Mouse (Mus musculus): ENCODE measurements around the gene Hmcn2. TPM values are rescaled to one million over a fixed set of nuclear protein-coding genes. Genes with fewer than 3 reads are reported as not detected.

Gene Hmcn2
- total and polyA plus RNA-seq, 3 experiments: 7.2 to 24.3 (median 8.3) TPM

GRCm38 (mm10) chr2:31437480-31438245, 123.4 kb downstream of the Hmcn2 start:
- DNase-seq: no peak
- no peaks in the 10 kb centered on the region for H3K4me1 ChIP-seq (ENCODE audit: control insufficient read depth, insufficient read depth, low read length)
- intact Hi-C loops (cut with DNase I): no loop called here
- WGBS: 69% methylated on average over 14 of the region's 14 CpGs
- no peak for TF ChIP-seq CTCF (IDR thresholded peaks at IDR 0.05)
- no peak for TF ChIP-seq EP300 (IDR thresholded peaks at IDR 0.05; ENCODE audit: insufficient read depth, low read depth, low read length)
- no peak for TF ChIP-seq POLR2A (IDR thresholded peaks at IDR 0.05; ENCODE audit: insufficient read depth, low read depth, low read length)
- no peaks in the 10 kb centered on the region for H3K79me2 ChIP-seq (replicated peaks; ENCODE audit: control insufficient read depth, insufficient read depth, low read length)
- no peaks in the 10 kb centered on the region for H3K27me3 ChIP-seq (ENCODE audit: control insufficient read depth, insufficient read depth, low read length)
- no peak overlapping the region for H3K27ac ChIP-seq
- H3K4me3 ChIP-seq: no peak overlapping the region
- no peaks in the 10 kb centered on the region for H3K36me3 ChIP-seq (ENCODE audit: control insufficient read depth, insufficient read depth, low read length)
- no peak overlapping the region for H3K9ac ChIP-seq (ENCODE audit: low read depth, low read length)

- Histone ChIP-seq H3K36me3 (ENCODE audit: control insufficient read depth, insufficient read depth, low read length) (no peaks in the 10 kb centered on the region), H3K9ac (ENCODE audit: low read depth, low read length) (no peak overlapping the region), H3K4me3 (no peak overlapping the region), H3K4me1 (ENCODE audit: control insufficient read depth, insufficient read depth, low read length) (no peaks in the 10 kb centered on the region), H3K27me3 (ENCODE audit: control insufficient read depth, insufficient read depth, low read length) (no peaks in the 10 kb centered on the region), H3K27ac (no peak overlapping the region), H3K79me2 (replicated peaks; ENCODE audit: control insufficient read depth, insufficient read depth, low read length) (no peaks in the 10 kb centered on the region)
- TF ChIP-seq CTCF (IDR thresholded peaks at IDR 0.05) (no peak), EP300 (IDR thresholded peaks at IDR 0.05; ENCODE audit: insufficient read depth, low read depth, low read length) (no peak), POLR2A (IDR thresholded peaks at IDR 0.05; ENCODE audit: insufficient read depth, low read depth, low read length) (no peak)
- DNase-seq: no peak
- WGBS: 90% methylated on average over 6 of the region's 6 CpGs
- intact Hi-C loops (cut with DNase I): no loop called here
These were observed 125.4 kb downstream of the Hmcn2 start for GRCm38 (mm10) chr2:31439576-31439975.

GRCm38 (mm10) chr2:31442480-31443160, 128.4 kb downstream of the Hmcn2 start:
- 54% methylated on average over 11 of the region's 11 CpGs for WGBS
- H3K27ac ChIP-seq: no peak overlapping the region; the same call in 1 of the 2 replicates
- no peak overlapping the region for H3K9ac ChIP-seq (ENCODE audit: low read depth, low read length)
- H3K36me3 ChIP-seq (ENCODE audit: control insufficient read depth, insufficient read depth, low read length): no peaks in the 10 kb centered on the region
- TF ChIP-seq CTCF (IDR thresholded peaks at IDR 0.05) (no peak), EP300 (IDR thresholded peaks at IDR 0.05; ENCODE audit: insufficient read depth, low read depth, low read length) (no peak), POLR2A (IDR thresholded peaks at IDR 0.05; ENCODE audit: insufficient read depth, low read depth, low read length) (no peak)
- H3K4me1 ChIP-seq (ENCODE audit: control insufficient read depth, insufficient read depth, low read length): no peaks in the 10 kb centered on the region
- no peaks in the 10 kb centered on the region for H3K27me3 ChIP-seq (ENCODE audit: control insufficient read depth, insufficient read depth, low read length)
- no peak overlapping the region for H3K4me3 ChIP-seq
- intact Hi-C loops (cut with DNase I): no loop called here
- peak in 1 of 2 experiments; percentile 27 for DNase-seq
- H3K79me2 ChIP-seq (replicated peaks; ENCODE audit: control insufficient read depth, insufficient read depth, low read length): no peaks in the 10 kb centered on the region

GRCm38 (mm10) chr2:31446036-31446435, 131.8 kb downstream of the Hmcn2 start:
- 68% methylated on average over 4 of the region's 4 CpGs for WGBS

GRCm38 (mm10) chr2:31446456-31446855, 132.2 kb downstream of the Hmcn2 start:
- Histone ChIP-seq H3K27me3 (ENCODE audit: control insufficient read depth, insufficient read depth, low read length) (no peaks in the 10 kb centered on the region), H3K4me3 (no peak overlapping the region), H3K79me2 (replicated peaks; ENCODE audit: control insufficient read depth, insufficient read depth, low read length) (no peaks in the 10 kb centered on the region), H3K9ac (ENCODE audit: low read depth, low read length) (no peak overlapping the region), H3K4me1 (ENCODE audit: control insufficient read depth, insufficient read depth, low read length) (no peaks in the 10 kb centered on the region; the same call in 1 of the 2 replicates), H3K27ac (no peak overlapping the region), H3K36me3 (ENCODE audit: control insufficient read depth, insufficient read depth, low read length) (no peaks in the 10 kb centered on the region)
- TF ChIP-seq CTCF (IDR thresholded peaks at IDR 0.05): no peak
- TF ChIP-seq EP300 (IDR thresholded peaks at IDR 0.05; ENCODE audit: insufficient read depth, low read depth, low read length): no peak
- TF ChIP-seq POLR2A (IDR thresholded peaks at IDR 0.05; ENCODE audit: insufficient read depth, low read depth, low read length): no peak
- no peak for DNase-seq
- 64% methylated on average over 4 of the region's 4 CpGs for WGBS
- intact Hi-C loops (cut with DNase I): no loop called here

More at GRCm38 (mm10) chr2:31446036-31446435, 131.8 kb downstream of the Hmcn2 start:
- Histone ChIP-seq H3K27me3 (ENCODE audit: control insufficient read depth, insufficient read depth, low read length) (no peaks in the 10 kb centered on the region), H3K4me1 (ENCODE audit: control insufficient read depth, insufficient read depth, low read length) (no peaks in the 10 kb centered on the region; the same call in 1 of the 2 replicates), H3K36me3 (ENCODE audit: control insufficient read depth, insufficient read depth, low read length) (no peaks in the 10 kb centered on the region), H3K27ac (no peak overlapping the region), H3K4me3 (no peak overlapping the region), H3K9ac (ENCODE audit: low read depth, low read length) (no peak overlapping the region), H3K79me2 (replicated peaks; ENCODE audit: control insufficient read depth, insufficient read depth, low read length) (no peaks in the 10 kb centered on the region)
- no peak for TF ChIP-seq CTCF (IDR thresholded peaks at IDR 0.05)
- intact Hi-C loops (cut with DNase I): no loop called here
- DNase-seq: no peak

- H3K4me3 ChIP-seq: no peak overlapping the region
- no peak for DNase-seq
- intact Hi-C loops (cut with DNase I): no loop called here
- H3K9ac ChIP-seq (ENCODE audit: low read depth, low read length): no peak overlapping the region
- H3K27ac ChIP-seq: no peak overlapping the region
- no peaks in the 10 kb centered on the region; the same call in 1 of the 2 replicates for H3K4me1 ChIP-seq (ENCODE audit: control insufficient read depth, insufficient read depth, low read length)
- no peaks in the 10 kb centered on the region for H3K79me2 ChIP-seq (replicated peaks; ENCODE audit: control insufficient read depth, insufficient read depth, low read length)
- WGBS: 75% methylated on average over 2 of the region's 2 CpGs
- no peaks in the 10 kb centered on the region for H3K27me3 ChIP-seq (ENCODE audit: control insufficient read depth, insufficient read depth, low read length)
- no peaks in the 10 kb centered on the region for H3K36me3 ChIP-seq (ENCODE audit: control insufficient read depth, insufficient read depth, low read length)
- TF ChIP-seq EP300 (IDR thresholded peaks at IDR 0.05; ENCODE audit: insufficient read depth, low read depth, low read length) (no peak), POLR2A (IDR thresholded peaks at IDR 0.05; ENCODE audit: insufficient read depth, low read depth, low read length) (no peak), CTCF (IDR thresholded peaks at IDR 0.05) (no peak)
These were observed 133.3 kb downstream of the Hmcn2 start for GRCm38 (mm10) chr2:31447536-31447935.

Data from heart, adult 2 months (tissue).